Mouse (Mus musculus) fat pad, adult 2 months (tissue): ENCODE data around the gene Luc7l.

ENCODE experiments used
- DNase-seq: peaks from one replicate; pipeline ENCODE4 v3.0.0-alpha.2; 2011; ENCODE audit warnings: low read depth, low spot score; ENCODE audit errors: extremely low read depth

The Luc7l gene

DNA sequence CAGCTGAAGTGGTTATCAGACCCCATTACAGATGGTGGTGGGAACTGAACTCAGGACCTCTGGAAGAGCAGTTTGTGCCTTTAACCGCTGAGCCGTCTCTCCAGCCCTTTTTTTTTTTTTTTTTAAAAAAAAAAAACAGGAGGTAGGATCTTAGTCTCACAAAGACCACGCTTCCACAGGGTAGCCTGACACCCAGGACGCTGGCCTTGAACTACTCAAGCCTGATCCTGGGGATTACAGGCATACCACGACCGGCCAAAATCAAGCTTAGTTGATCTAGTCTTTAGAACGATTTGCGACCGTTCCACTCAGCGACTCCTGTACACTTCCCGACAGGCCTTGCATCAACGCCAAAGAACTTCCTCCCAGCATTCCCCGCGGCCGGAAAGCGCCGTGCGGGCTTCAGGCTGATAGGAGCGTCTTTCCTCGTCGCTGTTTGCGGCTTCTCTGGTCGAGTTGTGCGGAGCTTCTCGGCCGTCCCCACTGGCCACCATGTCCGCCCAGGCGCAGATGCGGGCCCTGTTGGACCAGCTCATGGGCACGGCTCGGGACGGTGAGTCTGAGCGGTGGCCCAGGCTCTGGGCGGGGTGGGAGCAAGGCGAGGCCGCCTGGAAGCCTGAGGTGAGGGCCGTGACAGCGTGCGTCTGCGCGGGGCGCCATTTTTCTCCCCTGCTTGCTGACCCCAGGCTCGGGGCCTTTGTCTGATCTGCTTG is at the start of gene Luc7l:
TSS of gene Luc7l (plus strand) at position 358 of the 713 bp plus-strand sequence.
- no peak for DNase-seq

DNA sequence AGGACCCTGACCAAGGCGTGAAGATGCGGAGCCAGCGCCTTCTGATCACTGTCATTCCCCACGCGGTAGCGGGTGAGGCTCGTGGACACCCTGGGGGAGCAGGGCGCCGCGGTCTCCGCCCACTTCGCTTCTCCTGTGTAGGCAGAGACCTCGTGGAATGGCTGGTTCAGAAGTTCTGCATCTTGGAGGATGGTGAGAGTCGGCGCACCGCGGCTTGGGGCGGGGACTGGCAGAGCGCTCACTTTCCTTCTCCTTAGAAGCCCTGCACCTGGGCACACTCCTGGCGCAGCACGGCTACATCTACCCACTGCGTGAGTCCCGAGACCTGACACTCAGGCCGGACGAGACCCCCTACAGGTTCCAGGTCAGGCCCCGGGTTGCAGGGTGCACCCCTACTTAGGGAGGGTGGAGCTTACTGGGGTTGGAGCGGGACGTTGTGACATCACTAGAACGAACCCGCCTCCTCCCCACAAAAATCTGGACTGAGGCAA is 49.3 kb upstream of the Luc7l start:
- DNase-seq, result no peak

DNA sequence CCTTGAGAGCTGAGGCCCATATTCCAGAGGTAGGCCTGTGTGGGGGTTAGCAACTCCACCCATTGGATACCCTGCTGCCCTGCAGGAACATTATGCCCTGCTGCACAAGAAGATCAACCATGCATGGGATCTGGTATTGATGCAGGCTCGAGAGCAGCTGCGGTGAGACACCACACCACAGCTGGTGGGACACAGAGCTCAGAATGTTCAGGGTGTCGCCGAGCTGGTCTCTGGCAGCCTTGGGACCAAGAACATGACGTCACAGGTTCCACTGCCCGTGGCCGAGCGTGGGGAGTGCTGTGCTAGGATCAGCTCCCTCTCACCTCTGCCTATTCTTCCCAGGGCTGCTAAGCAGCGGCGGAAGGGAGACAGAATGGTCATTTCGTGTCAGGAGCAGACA is 47.9 kb upstream of the Luc7l start:
- DNase-seq, result no peak

DNA sequence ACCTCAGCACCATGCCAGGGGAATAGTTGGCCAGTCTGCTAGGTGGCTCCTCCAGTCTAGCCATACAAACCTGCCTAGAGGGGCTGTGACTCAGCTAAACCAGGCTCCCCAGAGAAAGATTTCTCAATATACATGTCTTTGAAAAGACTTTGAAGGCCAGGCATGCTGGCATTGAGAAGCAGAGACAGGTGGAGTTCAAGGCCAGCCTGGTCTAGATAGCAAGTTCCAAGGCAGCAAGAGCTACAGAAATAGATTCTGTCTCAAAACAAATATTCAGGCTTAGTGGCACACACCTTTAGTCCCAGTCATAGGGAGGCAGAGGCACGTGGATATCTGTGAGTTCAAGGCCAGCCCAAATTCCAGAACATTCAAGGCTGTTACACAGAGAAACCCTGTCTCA is 46.3 kb upstream of the Luc7l start:
- no peak for DNase-seq

DNA sequence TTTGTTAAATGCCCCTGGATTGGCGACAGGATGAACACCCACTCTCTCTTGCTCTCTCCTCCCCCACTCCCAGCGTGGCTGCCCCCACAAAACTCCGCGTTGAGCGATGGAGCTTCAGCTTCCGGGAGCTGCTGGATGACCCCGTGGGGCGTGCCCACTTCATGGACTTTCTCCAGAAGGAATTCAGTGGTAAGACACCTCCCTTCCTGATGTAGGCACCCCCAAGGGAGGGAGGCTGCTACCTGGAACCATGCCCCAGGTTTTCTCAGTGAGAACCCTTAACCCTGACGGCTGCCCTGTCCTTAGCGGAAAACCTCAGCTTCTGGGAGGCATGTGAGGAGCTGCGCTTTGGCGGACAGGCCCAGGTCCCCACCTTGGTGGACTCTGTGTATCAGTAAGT is 45.0 kb upstream of the Luc7l start, which contains the start of gene Arhgdig:
TSS of gene Arhgdig (minus strand) at position 101 of the 400 bp plus-strand sequence.
- no peak for DNase-seq

DNA sequence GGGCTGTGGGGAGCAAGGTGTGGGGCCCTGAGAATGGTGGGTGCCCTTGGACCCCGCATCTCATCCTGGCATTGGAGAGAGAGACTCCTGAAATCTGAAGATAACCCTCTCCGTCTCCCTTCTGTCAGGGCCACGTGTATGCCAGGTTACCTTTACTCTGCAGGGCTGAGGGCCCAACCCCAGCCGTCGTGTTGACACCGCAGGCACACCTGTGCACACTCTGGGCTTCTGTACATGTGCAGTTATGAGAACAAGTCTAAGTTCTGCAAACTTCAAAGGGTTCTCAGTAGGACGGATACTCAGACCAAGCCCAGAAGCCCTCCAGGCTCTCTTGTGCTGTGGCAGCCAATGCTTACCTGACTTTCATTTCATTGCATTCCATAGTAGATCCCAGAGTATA is 40.5 kb upstream of the Luc7l start:
- DNase-seq, result no peak

DNA sequence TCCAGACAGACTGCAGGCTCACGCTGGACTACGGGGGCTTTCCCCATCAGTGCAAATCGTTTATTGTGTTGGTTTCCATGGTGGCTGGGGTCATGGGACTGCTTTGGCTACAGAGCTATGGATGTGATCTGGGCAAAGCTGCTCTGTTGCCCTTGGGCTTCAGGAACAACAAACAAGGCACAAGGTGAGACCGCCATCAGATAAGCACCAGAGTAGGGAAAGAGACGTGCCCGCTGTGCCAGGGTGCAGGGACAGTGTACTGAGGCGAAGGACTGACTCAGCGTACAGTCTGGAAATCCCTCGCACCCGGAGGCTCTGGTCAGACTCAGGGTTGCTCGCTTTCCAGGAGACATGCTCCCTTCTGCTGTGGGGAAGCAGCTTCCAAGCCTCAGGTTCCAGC is 40.0 kb upstream of the Luc7l start:
- DNase-seq, result no peak

DNA sequence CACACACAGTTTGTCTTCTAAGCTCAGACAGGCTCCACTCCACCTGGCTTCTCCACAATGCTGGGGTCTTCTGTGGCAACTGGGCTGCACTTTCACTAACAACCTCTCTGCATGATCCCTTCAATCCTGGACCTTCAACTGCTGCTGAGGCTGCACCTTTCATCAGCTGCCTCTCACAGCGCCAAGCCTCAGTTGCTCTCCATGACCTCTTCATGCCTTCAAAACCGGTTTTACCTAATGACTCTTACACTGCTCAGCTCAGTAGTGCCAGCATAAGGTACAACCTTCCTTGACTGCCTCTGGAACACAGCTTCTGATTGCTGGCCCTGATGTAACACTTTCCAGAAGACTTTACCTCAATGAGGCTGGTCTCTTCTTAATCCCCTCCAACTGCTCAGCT is 31.2 kb upstream of the Luc7l start:
- no peak for DNase-seq

DNA sequence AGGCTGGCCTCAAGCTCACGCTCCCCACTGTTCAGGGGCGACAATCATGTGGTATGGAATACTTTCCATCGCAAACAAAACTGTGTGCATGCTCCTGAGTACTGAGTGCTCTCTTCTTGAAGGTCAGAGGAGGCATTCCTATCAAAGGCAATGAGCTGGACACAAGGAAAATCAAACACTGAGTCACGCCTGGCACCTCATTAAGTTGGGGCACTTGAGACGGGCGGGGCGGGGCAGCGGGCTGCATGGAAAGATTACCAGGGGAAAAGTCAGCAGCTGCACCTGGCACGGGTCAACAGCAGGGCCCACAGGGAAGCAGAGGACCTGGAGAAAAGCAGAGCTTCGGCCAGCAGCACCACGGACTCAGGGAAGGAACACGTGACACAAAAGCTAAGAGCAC is 27.5 kb upstream of the Luc7l start:
- DNase-seq, result no peak

DNA sequence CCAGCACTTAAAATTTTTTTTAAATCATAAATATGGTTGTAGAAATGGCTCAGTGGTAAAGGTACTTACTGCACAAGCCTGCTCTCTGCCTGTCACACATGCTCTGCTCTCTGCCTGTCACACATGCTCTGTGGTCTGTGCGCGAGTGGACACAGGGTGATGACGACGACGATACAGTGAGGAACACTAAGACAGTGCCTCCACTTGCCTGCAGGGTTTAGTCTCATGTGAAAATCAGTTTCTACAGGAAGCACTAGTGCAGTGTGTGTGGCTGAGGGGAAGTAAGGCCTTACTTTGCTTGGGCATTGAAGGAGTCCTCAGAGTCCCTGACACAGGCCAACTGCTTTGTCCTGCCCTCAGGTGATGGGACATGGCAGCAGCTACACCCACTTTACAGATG is 22.9 kb upstream of the Luc7l start:
- DNase-seq, result no peak

DNA sequence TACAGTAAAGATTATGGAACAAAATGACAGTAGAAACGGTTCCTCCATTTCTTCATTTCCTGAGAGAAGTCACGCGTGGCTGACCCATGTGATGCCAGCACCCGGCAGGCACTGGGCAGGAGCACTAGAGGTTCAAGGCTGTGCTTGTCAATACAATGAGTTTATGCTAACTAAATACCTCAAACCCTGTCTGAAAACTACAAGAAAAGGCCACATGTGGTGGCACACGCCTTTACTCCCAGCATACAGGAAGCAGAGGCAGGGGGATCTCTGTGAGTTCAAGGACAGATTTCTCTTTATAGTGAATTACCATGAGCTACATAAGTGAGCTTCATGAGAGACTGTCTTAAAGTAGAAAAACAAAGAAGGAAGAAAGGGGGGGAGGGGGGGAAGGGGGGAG is 21.5 kb upstream of the Luc7l start:
- no peak for DNase-seq

DNA sequence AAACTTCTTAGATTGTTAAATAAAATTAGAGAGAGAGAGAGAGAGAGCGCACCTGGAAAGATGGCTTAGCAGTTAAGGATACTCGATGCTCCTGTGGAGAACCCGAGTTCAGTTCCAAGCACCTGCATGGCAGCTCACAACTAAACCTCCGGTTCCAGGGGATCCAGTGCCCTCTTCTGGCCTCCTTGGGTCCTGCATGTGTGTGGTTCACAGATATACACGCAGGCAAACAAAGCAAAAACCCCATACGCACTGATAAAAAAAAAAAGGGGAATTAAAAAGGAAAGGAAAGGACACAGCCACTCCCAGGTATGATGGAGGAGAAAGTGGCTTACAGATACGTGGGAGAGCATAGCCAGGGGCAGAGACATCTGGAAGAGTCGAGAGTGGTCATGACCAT is 19.8 kb upstream of the Luc7l start:
- DNase-seq, result no peak

DNA sequence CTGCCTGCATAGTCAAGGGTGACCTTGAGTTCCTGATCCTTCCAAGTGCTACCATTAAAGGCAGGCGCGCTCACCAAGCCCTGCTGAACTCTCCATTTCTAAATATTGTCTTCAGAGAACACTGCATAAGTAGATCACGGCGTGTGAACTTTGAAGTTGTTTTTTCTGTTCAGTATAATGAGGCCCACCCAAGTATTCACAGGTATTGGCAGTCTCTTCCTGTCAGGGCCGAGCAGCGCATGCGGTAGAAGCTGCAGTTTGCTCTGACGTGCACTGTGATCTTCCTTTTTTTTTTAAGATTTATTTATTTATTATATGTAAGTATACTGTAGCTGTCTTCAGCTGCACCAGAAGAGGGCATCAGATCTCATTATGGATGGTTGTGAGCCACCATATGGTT is 18.3 kb upstream of the Luc7l start:
- no peak for DNase-seq

DNA sequence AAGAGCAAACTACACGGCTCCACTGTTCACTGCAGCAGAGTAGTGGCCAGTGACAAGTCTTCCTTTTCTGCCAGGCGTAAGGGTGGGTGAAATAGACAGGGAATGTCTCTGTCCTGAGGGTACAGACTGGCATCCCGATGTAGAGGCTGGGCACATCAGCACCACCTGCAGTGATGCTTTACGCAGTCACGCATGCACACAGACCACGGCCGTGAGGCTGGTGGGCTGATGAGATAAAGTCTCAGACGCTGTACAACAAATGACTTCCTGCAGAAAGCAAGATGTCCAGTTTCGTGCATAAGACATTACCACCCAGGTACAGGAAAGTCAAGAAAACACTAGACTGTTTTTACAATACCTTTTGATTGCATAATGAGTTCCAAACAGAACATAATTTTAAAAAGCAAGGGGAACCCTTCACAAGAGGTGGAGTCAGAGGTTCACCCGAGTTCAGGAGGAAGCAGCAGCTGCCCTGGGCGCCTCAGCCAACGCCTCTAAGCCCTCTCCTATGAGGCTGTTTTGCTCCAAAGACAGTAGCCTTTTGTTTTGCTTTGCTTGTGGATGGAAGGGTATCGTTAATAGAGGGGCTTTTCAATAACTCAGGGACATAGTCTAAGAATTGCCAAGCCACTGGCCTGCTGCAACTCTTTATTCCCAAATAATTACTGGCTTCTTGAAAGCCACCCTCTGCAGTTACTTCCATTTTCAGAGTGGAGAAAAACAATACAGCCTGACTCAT is 17.4 kb upstream of the Luc7l start:
- DNase-seq, result no peak

DNA sequence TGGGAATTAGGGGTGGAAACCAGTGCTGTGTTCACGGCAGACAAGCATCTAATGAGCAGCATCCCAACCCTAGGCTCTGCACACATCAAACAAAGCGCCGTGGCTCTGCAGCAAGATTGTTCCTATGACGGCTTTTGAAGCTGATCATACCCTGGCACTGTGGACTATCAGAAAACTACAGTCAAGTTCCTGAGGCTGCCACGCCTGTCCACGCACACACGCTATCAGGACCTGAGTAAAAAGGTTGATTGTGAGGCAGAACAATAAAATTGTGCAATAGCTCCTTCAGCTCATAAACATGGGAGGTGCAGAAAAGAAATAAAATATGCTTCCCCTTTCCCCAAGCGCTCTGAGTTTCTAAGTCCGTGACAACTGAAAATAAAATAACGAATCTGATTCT is 15.0 kb upstream of the Luc7l start:
- no peak for DNase-seq

DNA sequence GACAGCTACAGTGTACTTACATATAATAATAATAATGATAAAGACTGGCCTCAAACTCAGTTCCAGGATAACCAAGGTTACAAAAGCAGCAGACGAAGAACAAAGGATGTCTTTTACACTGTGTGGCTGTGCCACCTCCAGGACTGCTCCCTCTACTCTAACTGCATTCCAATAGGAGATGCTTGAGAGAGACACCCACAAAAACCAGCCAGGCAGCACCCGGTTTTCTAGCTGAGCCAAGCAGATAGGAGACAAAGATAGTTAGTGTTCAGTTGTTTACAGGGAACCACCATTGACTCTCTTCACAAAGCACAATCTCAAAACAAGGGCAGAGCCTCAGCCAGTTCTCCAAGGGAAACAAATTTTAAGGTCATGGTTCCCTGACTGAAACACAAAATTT is 13.1 kb upstream of the Luc7l start:
- no peak for DNase-seq

DNA sequence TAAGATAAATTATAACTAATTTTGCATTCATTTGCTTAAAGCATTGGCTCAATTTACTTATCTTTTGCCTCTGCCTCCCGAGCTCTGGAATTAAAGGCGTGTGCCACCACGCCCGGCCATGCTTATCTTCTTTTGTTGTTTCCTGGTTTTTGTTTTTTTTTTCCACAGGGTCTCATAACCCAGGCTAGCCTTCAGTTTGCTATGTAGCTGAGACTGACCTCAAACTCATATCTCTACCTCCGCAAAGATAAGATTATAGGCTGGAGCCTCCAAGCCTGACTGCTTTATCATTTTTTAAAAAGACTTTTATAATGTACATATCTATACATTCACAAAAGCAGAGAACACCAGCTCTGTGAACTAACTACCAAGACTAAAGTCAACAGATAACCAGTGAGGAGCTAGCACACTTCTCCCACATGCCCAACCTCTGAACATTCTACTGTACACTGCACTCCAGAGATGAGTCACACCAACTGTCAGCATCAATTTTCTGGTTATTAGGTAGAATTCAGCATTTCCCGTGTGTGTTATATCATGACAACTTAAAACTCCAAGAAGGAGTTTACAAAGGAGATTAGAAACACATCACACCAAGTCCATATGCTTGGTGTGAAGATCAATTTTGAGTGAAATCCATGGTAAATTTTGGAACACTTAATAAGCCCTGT is 12.4 kb upstream of the Luc7l start:
- DNase-seq, result no peak

DNA sequence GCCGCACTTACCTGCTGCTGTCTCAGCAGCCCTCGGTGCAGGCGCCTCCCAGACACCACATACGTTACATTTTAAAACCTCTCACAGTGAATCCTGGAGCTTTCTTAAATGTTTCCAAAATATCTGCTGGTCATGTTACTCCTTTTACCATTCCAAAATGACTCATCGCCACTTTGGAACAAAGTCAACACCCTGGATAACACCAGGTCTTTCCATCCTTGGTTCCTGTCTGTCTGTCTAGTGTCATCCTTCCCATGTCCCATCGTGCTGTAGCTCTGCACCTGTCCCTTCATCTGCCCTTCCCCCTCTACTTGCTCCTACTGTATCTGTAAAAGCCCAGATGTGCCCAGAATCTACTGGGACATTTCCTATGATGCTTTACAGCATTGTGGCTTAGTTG is 11.7 kb upstream of the Luc7l start:
- DNase-seq, result no peak

DNA sequence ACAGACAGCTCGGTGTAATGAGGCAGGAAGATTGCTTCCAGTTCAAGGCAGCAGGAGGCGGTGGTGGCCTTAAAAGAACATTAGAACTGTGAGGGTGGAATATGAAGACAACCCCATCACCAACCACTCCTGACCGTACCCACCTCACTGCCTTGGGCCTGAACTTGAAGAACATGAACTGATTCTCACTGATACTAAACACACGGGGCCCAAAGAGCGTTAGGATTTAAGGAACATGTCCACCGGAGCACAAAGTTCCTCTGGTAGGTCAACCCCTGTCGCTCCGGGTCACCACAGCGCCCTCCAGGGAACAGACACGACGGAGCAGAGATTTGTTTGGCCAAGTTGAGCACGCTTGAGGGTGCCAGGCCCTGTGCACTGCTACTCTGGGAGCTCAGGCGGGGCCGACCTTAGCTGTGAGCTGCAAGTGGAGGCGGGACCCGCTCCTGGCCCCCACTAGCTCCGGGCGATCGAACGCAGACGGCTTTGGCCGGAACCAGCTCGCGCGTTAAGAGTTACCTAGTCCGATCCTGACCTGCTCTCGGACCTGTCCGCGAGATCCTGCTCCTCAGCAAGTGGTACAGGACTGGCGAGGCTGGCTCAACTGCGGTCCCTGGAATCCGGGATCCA is 9.1 kb upstream of the Luc7l start:
- DNase-seq, result no peak

DNA sequence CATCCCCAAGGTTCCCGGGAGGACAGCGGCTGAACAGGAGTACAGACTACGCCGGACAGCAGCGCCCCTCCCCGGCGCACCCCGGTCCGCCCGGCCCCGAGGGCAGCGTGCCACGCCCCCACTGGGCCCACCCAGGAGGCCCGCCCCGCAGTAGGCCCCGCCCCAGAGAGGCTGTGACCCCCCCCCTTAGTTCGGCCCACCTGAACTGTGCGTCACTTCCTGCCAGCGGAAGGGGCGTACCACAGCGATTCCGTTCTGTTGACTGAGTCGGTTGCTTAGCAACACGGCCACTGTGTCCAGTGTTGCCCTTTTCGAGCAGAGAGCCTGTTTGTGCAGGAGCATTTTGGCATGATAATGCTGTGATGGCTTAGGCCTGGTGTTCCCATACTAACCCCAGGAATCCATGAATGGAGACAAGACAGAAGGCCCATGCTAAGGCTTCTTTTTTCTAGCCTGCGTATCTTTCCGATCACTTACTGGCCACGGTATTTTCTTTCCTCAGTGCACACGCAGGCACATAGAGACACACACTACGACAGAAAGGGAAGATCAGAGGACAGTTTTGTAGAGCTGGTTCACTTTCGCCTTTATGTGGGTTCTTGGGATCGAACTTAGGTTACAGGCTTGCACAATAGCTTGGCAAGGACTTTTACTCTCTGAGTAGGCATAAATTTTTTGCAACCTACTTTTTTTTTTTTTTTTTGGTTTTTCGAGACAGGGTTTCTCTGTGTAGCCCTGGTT is 8.4 kb upstream of the Luc7l start, which contains the start of gene Fam234a:
TSS of gene Fam234a (minus strand) at position 142 of the 741 bp plus-strand sequence.
- no peak for DNase-seq
